Mouse (Mus musculus) midbrain, embryonic 11.5 days (tissue): Measurements from ENCODE around the gene Rab12. TPM values are rescaled to one million over a fixed set of nuclear protein-coding genes. Genes with fewer than 3 reads are reported as not detected.
"Not testable (repeated sequence)": the region's sequence is repeated elsewhere in the genome, so short reads cannot be mapped to it uniquely, and the experiment has no call there.

ENCODE experiments used
- ATAC-seq: fragments of 200-750 bp; cut with Nextera tagmentation; 2 replicates; pipeline ENCODE4 v1.8.0; 2017; ENCODE audit warnings: moderate TSS enrichment, moderate library complexity; ENCODE audit not compliant: low FRiP score
- DNase-seq: peaks from one replicate; pipeline ENCODE4 v3.0.0; 2015; ENCODE audit warnings: low spot score; ENCODE audit errors: missing footprints
- H3K27ac ChIP-seq: fragments of 300-500 bp; sonication (generic); 2 replicates; pipeline ENCODE4 v1.5.1; 2014; ENCODE audit warnings: low read depth, low read length
- H3K27me3 ChIP-seq: fragments of 300-500 bp; sonication (generic); 2 replicates; pipeline ENCODE4 v1.6.1; 2014; ENCODE audit warnings: mild to moderate bottlenecking, low read length, moderate library complexity, mixed read lengths; ENCODE audit not compliant: control insufficient read depth, insufficient read depth
- H3K36me3 ChIP-seq: fragments of 300-500 bp; sonication (generic); 2 replicates; pipeline ENCODE4 v1.6.1; 2014; ENCODE audit warnings: mild to moderate bottlenecking, low read length, moderate library complexity, mixed read lengths; ENCODE audit not compliant: control insufficient read depth, insufficient read depth
- H3K4me1 ChIP-seq: fragments of 300-500 bp; sonication (generic); 2 replicates; pipeline ENCODE4 v1.6.1; 2014; ENCODE audit warnings: low read length; ENCODE audit not compliant: control insufficient read depth, insufficient read depth
- H3K4me2 ChIP-seq: fragments of 300-500 bp; sonication (generic); 2 replicates; pipeline ENCODE4 v1.6.1; 2014; ENCODE audit warnings: mild to moderate bottlenecking, moderate library complexity
- H3K4me3 ChIP-seq: fragments of 300-500 bp; sonication (generic); 2 replicates; pipeline ENCODE4 v1.5.1; 2014; ENCODE audit warnings: low read depth, low read length
- H3K9ac ChIP-seq: fragments of 300-500 bp; sonication (generic); 2 replicates; pipeline ENCODE4 v1.6.1; 2014; ENCODE audit warnings: low read length
- H3K9me3 ChIP-seq: fragments of 300-500 bp; sonication (generic); 2 replicates; pipeline ENCODE4 v1.6.1; 2016; ENCODE audit warnings: low read length; ENCODE audit not compliant: control insufficient read depth
- WGBS: fragments of 180-500 bp; shearing (Covaris S2); extraction: QIAGEN DNeasy Blood & Tissue Kit; methylation state at CpG from one replicate; pipeline ENCODE4 v1.1.7; 2014; 5-methylcytosine and 5-hydroxymethylcytosine counted together
- polyA plus RNA-seq: library from polyadenylated mRNA; unstranded; fragments of >200 nt; fragmentation: Nextera tagmentation; extraction: Ambion mirVana; gene quantifications from 2 replicates; pipeline ENCODE4 v1.2.1, GENCODE M21; 2014

The Rab12 gene
- polyA plus RNA-seq, 1 experiment from 2014 or later: 40.9 TPM

GRCm38 (mm10) chr17:66522631-66523030 lies 3.1 kb upstream of the Rab12 start:
- not testable (repeated sequence) for H3K4me1 ChIP-seq, H3K27me3 ChIP-seq, H3K4me3 ChIP-seq, ATAC-seq, H3K27ac ChIP-seq, H3K9me3 ChIP-seq, H3K9ac ChIP-seq, H3K36me3 ChIP-seq, H3K4me2 ChIP-seq
- 97% methylated on average over 1 of the region's 1 CpGs for WGBS
- peak; percentile 2 for DNase-seq

- DNase-seq: peak; percentile 93
- ATAC-seq: peak; percentile 73
These were observed 514 bp downstream of the Rab12 start for GRCm38 (mm10) chr17:66518877-66519553.

DNA sequence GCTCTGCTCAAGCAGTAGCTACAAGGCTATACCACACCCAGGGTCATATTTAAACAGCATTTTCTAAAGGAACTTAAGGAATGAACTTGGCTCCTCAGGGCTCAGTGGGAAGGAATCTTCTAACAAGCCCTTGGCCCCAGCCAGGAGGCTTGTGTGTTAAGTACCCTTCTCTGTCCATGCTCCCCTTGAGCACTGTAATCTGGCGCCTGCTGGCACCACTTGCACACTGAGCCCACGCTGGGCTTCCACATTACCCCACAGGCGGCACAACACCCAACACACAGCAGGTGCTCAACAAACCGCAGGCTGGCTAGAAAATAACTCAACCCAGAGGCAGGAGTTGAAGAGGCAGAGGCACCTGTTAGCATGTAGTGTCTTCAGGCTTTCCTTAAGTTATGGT lies 2.6 kb downstream of the Rab12 start:
- no peak for DNase-seq
- WGBS: 85% methylated on average over 4 of the region's 4 CpGs
- H3K36me3 ChIP-seq: no peaks in the 10 kb centered on the region

More at GRCm38 (mm10) chr17:66518877-66519553, 514 bp downstream of the Rab12 start:
- H3K4me3 ChIP-seq: peak overlapping the region; percentile 97
- H3K27me3 ChIP-seq: no peaks in the 10 kb centered on the region
- H3K9me3 ChIP-seq: no peaks in the 10 kb centered on the region
- H3K36me3 ChIP-seq: no peaks in the 10 kb centered on the region
- WGBS: 1% methylated on average over 50 of the region's 57 CpGs
- H3K27ac ChIP-seq: no peak overlapping the region
- H3K4me2 ChIP-seq: peak overlapping the region; percentile 62
- H3K9ac ChIP-seq: peak overlapping the region; percentile 97
- peaks cover 13% of the 10 kb centered on the region for H3K4me1 ChIP-seq

DNA sequence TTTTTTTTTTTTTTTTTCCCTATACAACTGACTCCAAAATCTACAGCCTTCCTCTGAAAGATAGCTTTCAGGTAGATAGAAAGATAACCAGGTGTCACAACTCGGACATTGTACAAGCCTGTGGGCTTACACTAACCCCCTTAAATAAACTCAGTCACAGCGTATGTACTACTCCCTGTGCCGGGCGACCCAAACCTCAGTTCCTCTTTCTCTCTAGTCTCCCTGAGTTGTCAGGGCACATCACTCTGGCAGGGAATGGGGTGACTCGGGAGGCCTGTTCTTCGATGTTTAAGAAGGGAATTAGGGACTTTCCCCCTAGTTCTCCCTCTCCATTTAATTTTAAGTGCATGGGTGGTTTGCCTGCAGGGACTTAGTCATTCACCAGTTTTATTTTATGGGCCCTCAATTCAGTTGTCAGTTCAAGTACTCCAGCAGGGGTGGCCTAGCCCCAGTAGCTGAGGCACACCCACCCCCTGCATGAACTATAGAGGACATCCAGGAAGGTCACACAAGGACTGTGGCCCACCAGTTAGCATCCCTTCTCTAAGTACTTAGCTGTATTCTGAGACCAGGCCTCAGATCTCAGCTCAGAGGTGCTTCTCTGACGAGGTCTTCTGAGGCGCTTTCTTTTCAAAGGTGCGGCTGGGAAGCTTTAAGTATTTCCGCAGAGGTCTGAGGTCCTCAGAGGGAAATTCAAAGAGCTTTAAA lies 5.1 kb downstream of the Rab12 start:
- 88% methylated on average over 10 of the region's 10 CpGs for WGBS
- DNase-seq (peak; percentile 44), ATAC-seq (no peak)
- H3K4me1 ChIP-seq: peaks cover 11% of the 10 kb centered on the region
- H3K36me3 ChIP-seq: no peaks in the 10 kb centered on the region
- H3K27me3 ChIP-seq: no peaks in the 10 kb centered on the region
- H3K9ac ChIP-seq: no peak overlapping the region
- no peak overlapping the region for H3K27ac ChIP-seq
- H3K4me3 ChIP-seq: no peak overlapping the region
- no peaks in the 10 kb centered on the region for H3K9me3 ChIP-seq
- no peak overlapping the region for H3K4me2 ChIP-seq

More for the DNA sequence above, 2.6 kb downstream of the Rab12 start:
- H3K4me2 ChIP-seq: no peak overlapping the region
- no peaks in the 10 kb centered on the region for H3K27me3 ChIP-seq
- H3K9me3 ChIP-seq: no peaks in the 10 kb centered on the region
- ATAC-seq: no peak
- peaks cover 13% of the 10 kb centered on the region for H3K4me1 ChIP-seq
- no peak overlapping the region for H3K4me3 ChIP-seq
- no peak overlapping the region for H3K9ac ChIP-seq
- H3K27ac ChIP-seq: no peak overlapping the region

- H3K4me1 ChIP-seq: peaks cover under 1% of the 10 kb centered on the region; the same call in 1 of the 2 replicates
- H3K27me3 ChIP-seq: no peaks in the 10 kb centered on the region
- DNase-seq (peak; percentile 65), ATAC-seq (no peak)
- H3K4me2 ChIP-seq: no peak overlapping the region
- no peak overlapping the region for H3K27ac ChIP-seq
- H3K9me3 ChIP-seq: no peaks in the 10 kb centered on the region
- 85% methylated on average over 15 of the region's 15 CpGs for WGBS
- H3K9ac ChIP-seq: no peak overlapping the region
- no peak overlapping the region for H3K4me3 ChIP-seq
- H3K36me3 ChIP-seq: no peaks in the 10 kb centered on the region
These were observed 7.2 kb downstream of the Rab12 start for GRCm38 (mm10) chr17:66512202-66512956.

- no peak overlapping the region for H3K4me2 ChIP-seq
- no peak overlapping the region for H3K4me3 ChIP-seq
- no peaks in the 10 kb centered on the region for H3K9me3 ChIP-seq
- peaks cover 6% of the 10 kb centered on the region; the same call in 1 of the 2 replicates for H3K36me3 ChIP-seq
- H3K4me1 ChIP-seq: no peaks in the 10 kb centered on the region
- no peak for ATAC-seq
- WGBS: 64% methylated on average over 10 of the region's 10 CpGs
- H3K27ac ChIP-seq: no peak overlapping the region
- no peak overlapping the region for H3K9ac ChIP-seq
- no peaks in the 10 kb centered on the region for H3K27me3 ChIP-seq
- no peak for DNase-seq
These were observed 9.3 kb downstream of the Rab12 start for GRCm38 (mm10) chr17:66510221-66510683.

- ATAC-seq: no peak
- Histone ChIP-seq H3K27ac (no peak overlapping the region), H3K4me2 (no peak overlapping the region), H3K4me3 (no peak overlapping the region), H3K9me3 (no peaks in the 10 kb centered on the region), H3K27me3 (no peaks in the 10 kb centered on the region), H3K4me1 (no peaks in the 10 kb centered on the region), H3K9ac (no peak overlapping the region), H3K36me3 (peaks cover 9% of the 10 kb centered on the region; the same call in 1 of the 2 replicates)
- WGBS: 89% methylated on average over 9 of the region's 9 CpGs
- DNase-seq: no peak
These were observed 12.2 kb downstream of the Rab12 start for GRCm38 (mm10) chr17:66507049-66507954.

DNA sequence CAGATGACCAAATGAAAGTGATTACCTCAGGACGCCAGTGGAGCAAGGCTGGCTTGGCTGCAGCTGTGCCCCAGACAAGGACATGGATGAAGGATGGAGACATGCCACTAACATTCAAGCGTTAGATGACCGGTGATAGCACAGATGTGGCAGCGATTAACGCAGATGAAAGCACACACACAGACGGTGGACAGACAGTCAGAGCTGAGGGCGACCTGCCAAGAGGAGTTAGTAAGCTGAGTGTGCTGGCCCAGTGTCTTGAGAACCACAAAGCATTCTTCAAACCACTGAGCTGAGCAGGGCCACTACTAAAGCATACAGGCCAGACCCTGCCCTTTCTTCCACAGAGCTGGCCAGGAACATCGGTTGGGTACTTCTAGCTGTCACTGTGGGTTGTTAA lies 14.6 kb downstream of the Rab12 start:
- DNase-seq: no peak
- no peaks in the 10 kb centered on the region for H3K9me3 ChIP-seq
- H3K4me3 ChIP-seq: no peak overlapping the region
- H3K27me3 ChIP-seq: no peaks in the 10 kb centered on the region
- H3K4me1 ChIP-seq: no peaks in the 10 kb centered on the region
- H3K36me3 ChIP-seq: peaks cover 12% of the 10 kb centered on the region
- no peak for ATAC-seq
- WGBS: 94% methylated on average over 8 of the region's 8 CpGs
- H3K27ac ChIP-seq: no peak overlapping the region
- H3K4me2 ChIP-seq: no peak overlapping the region
- H3K9ac ChIP-seq: no peak overlapping the region
